Mouse (Mus musculus) liver, embryonic 12.5 days (tissue): ENCODE results near the gene Rbm20. TPM values are rescaled to one million over a fixed set of nuclear protein-coding genes. Genes with fewer than 3 reads are reported as not detected.

Experiments used
- ATAC-seq: fragments of 200-750 bp; cut with Nextera tagmentation; 2 replicates; pipeline ENCODE4 v1.8.0; 2017; ENCODE audit warnings: moderate number of reproducible peaks, mild to moderate bottlenecking, moderate library complexity
- H3K27ac ChIP-seq: fragments of 300-500 bp; sonication (generic); 2 replicates; pipeline ENCODE4 v1.5.1; 2016; ENCODE audit warnings: mild to moderate bottlenecking
- H3K27me3 ChIP-seq: fragments of 300-500 bp; sonication (generic); replicated peaks from 2 replicates; pipeline ENCODE4 v1.6.1; 2016; ENCODE audit warnings: mild to moderate bottlenecking, moderate library complexity
- H3K36me3 ChIP-seq: fragments of 300-500 bp; sonication (generic); 2 replicates; pipeline ENCODE4 v1.6.1; 2016; ENCODE audit warnings: mild to moderate bottlenecking, moderate library complexity
- H3K4me1 ChIP-seq: fragments of 300-500 bp; sonication (generic); 2 replicates; pipeline ENCODE4 v1.6.1; 2016
- H3K4me2 ChIP-seq: fragments of 300-500 bp; sonication (generic); 2 replicates; pipeline ENCODE4 v1.6.1; 2016; ENCODE audit warnings: mild to moderate bottlenecking, moderate library complexity
- H3K4me3 ChIP-seq: fragments of 300-500 bp; sonication (generic); 2 replicates; pipeline ENCODE4 v1.5.1; 2016; ENCODE audit warnings: mild to moderate bottlenecking, moderate library complexity
- H3K9ac ChIP-seq: fragments of 300-500 bp; sonication (generic); 2 replicates; pipeline ENCODE4 v1.6.1; 2016; ENCODE audit warnings: mild to moderate bottlenecking, moderate library complexity
- H3K9me3 ChIP-seq: fragments of 300-500 bp; sonication (generic); replicated peaks from 2 replicates; pipeline ENCODE4 v1.6.1; 2016; ENCODE audit warnings: mild to moderate bottlenecking, moderate library complexity
- WGBS: fragments of 180-500 bp; shearing (Covaris S2); methylation state at CpG from one replicate; pipeline ENCODE4 v1.1.7; 2016; ENCODE audit not compliant: insufficient replicate concordance; 5-methylcytosine and 5-hydroxymethylcytosine counted together
- polyA plus RNA-seq: library from polyadenylated mRNA; unstranded; fragments of >200 nt; fragmentation: Nextera tagmentation; extraction: Ambion mirVana; gene quantifications from 2 replicates; pipeline ENCODE4 v1.2.1, GENCODE M21; 2016

Rbm20 gene
- polyA plus RNA-seq: 0.18 and 0.53 TPM in 2 replicates

DNA sequence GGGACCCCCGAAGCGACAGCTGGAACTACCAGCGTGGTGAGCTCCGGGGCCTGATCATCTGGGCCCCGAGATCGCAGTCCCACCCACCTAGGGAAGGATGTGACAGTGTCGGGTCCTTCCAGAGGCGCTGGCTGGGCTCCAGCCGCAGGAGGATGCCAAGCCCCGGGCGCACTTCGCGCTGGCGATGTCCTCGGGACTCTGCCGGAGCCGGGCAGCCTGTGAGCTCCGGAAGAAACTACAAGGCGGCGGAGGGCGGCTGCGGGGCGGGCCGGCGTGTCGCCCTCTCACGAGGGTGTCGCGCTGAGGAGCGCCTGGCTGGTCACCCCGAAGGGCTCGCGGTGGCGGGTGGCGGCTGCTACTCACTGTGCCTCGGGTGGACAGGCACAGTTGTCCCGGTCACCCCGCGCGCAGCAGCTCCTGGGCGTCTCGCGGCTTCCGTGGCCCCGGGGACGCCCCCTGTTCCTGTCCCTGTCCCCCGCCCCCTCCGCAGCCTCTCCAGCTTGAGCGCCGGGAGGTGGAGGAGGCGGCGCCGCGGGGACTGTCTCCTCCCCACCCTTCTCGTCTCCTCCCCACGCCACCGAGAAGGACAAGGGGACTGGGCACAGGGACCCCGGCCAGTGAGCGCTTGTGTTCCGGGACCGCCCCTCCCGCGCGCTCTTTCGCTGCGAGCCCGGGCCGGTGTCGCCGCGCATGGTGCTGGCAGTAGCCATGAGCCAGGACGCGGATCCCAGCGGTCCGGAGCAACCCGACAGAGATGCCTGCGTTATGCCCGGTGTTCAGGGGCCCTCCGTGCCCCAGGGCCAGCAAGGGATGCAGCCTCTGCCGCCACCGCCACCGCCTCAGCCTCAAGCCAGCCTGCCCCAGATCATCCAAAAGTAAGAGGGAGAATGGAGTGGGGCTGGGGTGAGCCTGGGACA lies at the start of gene Rbm20:
Rbm20 (plus strand) TSS at position 589 of the 917 bp plus-strand sequence.
- H3K27me3 ChIP-seq: peaks cover 84% of the 10 kb centered on the region

DNA sequence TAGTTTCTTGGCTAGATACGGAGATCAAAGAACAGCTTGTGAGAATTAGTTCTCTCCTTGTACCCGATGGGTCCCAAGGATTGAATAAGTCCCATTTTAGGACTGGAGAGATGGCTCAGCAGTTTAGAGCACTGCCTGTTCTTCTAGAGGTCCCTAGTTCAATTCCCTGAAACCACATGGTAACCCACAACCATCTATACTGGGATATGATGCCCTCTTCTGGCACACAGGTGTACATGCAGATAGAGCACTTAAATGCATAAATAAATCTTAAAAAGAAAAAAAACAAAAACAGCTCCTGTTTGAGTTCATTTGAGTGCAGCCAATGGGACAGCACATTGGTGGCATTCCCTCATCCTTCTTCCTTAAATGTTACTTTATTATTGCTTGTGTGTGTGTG lies 39.1 kb upstream of the Rbm20 start:
- Histone ChIP-seq H3K4me3 (no peak overlapping the region), H3K9ac (no peak overlapping the region), H3K27ac (no peak overlapping the region), H3K9me3 (no peaks in the 10 kb centered on the region), H3K4me1 (no peaks in the 10 kb centered on the region), H3K27me3 (no peaks in the 10 kb centered on the region), H3K36me3 (peaks cover 93% of the 10 kb centered on the region), H3K4me2 (no peak overlapping the region)
- ATAC-seq: no peak
- WGBS: 91% methylated on average over 2 of the region's 2 CpGs

More for the DNA sequence above, at the start of gene Rbm20:
- Histone ChIP-seq H3K36me3 (no peaks in the 10 kb centered on the region), H3K27ac (no peak within 1 kb of the TSS), H3K4me2 (peak within 1 kb of the TSS; percentile 80), H3K4me3 (peak within 1 kb of the TSS; percentile 51), H3K9ac (no peak within 1 kb of the TSS), H3K9me3 (no peaks in the 10 kb centered on the region), H3K4me1 (peaks cover 11% of the 10 kb centered on the region; the same call in 1 of the 2 replicates)
- ATAC-seq: no peak
- WGBS: 2% methylated on average over 79 of the region's 82 CpGs

DNA sequence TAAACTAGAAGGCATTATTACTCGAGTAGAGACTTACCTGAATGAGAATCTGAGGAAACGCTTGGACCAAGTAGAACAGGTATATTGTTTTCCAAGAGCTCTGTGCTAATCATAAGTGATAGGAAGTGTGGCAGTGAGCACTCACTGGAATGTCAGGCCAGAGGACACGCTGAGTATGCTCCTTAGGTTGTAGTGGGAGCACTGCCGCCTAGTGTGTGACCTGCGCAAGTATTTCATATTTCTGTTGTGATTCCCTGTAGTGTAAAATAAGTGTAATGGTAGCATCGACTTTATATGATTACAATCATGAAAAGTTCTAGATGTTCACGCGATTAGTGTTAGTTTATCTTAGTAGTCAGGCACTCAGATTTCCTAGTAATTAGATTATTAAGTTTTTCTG lies 38.4 kb upstream of the Rbm20 start:
- H3K4me1 ChIP-seq: no peaks in the 10 kb centered on the region
- H3K36me3 ChIP-seq: peaks cover 93% of the 10 kb centered on the region
- 87% methylated on average over 8 of the region's 8 CpGs for WGBS
- H3K27me3 ChIP-seq: no peaks in the 10 kb centered on the region
- H3K4me2 ChIP-seq: no peak overlapping the region
- H3K9me3 ChIP-seq: no peaks in the 10 kb centered on the region
- ATAC-seq: no peak
- H3K9ac ChIP-seq: no peak overlapping the region
- no peak overlapping the region for H3K4me3 ChIP-seq
- H3K27ac ChIP-seq: no peak overlapping the region

DNA sequence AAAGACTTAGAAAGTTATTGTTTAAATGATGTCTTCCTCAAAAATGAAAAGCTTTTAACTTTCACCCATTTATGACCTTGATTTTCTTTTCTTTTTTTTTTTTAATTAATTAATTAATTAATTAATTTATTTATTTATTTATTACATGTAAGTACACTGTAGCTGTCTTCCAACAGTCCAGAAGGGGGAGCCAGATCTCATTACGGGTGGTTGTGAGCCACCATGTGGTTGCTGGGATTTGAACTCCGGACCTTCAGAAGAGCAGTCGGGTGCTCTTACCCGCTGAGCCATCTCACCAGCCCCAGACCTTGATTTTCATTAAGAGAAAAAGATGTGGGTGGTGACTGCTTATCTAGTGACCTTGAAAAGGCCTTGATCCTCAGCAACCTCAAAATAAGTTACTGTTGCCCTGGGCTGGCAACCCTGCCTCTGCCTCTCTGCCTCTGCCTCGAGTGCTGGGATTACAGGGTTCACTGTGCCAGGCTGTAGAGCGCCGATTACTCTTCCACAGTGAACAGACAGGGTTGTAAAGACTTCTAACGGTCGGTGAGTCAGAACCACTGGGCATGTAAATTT lies 33.0 kb upstream of the Rbm20 start:
- no peaks in the 10 kb centered on the region for H3K4me1 ChIP-seq
- 90% methylated on average over 9 of the region's 9 CpGs for WGBS
- H3K9me3 ChIP-seq: no peaks in the 10 kb centered on the region
- ATAC-seq: no peak
- peaks cover 91% of the 10 kb centered on the region for H3K36me3 ChIP-seq
- no peak overlapping the region for H3K9ac ChIP-seq
- H3K27me3 ChIP-seq: no peaks in the 10 kb centered on the region
- no peak overlapping the region for H3K27ac ChIP-seq
- no peak overlapping the region for H3K4me2 ChIP-seq
- no peak overlapping the region for H3K4me3 ChIP-seq

DNA sequence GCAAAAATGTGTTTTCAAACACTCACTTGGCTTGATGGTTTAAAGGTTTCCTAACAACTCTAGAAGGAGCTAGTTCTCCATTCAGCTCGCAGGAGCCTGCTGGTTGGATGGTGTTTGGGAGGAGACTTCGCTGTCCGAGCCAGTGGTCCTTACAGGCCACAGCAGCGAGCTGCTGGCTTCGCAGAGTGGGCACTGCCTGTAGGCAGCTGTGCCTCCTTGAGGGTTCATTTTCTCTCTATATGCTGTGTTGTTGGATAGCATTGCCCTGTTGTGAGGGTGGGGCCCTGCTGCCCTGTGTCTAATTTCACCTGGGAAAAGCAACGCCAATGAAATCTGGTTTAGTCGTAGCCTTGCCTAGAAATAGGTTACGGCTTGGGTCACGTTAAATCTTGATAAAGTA lies 29.8 kb upstream of the Rbm20 start:
- no peak for ATAC-seq
- WGBS: 81% methylated on average over 9 of the region's 9 CpGs
- Histone ChIP-seq H3K27ac (no peak overlapping the region), H3K9me3 (no peaks in the 10 kb centered on the region), H3K27me3 (no peaks in the 10 kb centered on the region), H3K4me1 (0 out of 2 replicates have a peak, but pooled peaks cover 4% of the 10 kb centered on the region), H3K4me2 (no peak overlapping the region), H3K9ac (no peak overlapping the region), H3K4me3 (no peak overlapping the region), H3K36me3 (peaks cover 68% of the 10 kb centered on the region)

DNA sequence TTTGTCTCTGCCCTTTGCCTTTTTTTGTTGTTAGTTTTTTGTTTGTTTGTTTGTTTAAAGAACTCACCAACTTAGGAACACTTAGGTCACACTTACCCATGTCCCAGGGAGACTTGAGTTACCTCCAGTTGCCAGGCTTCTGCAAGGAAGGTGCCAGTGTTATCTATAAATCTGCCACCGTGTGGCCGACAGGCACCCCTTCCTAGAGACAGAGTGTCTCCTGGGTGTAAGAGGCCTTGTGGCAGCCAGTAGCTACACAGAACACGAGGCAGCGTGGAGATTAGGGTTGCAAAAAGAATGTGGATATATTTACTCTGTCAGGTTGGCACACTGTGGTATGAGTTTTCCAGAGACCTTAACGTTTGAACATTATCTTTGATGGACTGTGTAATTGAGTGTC lies 29.1 kb upstream of the Rbm20 start:
- Histone ChIP-seq H3K4me1 (0 out of 2 replicates have a peak, but pooled peaks cover 4% of the 10 kb centered on the region), H3K36me3 (peaks cover 63% of the 10 kb centered on the region), H3K9me3 (no peaks in the 10 kb centered on the region), H3K9ac (no peak overlapping the region), H3K27me3 (no peaks in the 10 kb centered on the region), H3K4me2 (no peak overlapping the region), H3K4me3 (no peak overlapping the region), H3K27ac (no peak overlapping the region)
- 46% methylated on average over 5 of the region's 5 CpGs for WGBS
- ATAC-seq: no peak

DNA sequence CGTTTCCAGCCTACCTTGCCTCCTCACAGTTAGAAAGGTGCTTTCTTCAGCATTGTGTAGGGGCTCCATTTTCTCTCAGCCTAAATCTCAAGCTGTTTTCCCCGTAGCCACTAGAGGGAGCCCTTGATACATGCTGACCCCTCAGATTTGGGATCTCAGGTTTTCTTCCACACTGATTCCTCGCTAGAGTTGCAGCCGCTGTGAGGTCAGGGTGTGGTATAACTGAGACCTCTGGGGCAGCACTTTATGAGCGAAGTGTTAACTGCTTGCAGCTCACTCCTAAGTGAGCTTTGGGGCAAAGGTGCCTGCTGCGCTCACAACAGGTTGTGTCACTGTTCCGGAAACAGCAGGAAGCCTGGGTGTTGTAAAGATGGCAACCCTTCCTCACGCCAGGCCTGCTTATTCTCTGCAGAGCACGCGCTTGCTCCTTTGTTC lies 28.3 kb upstream of the Rbm20 start:
- 47% methylated on average over 10 of the region's 10 CpGs for WGBS
- Histone ChIP-seq H3K27me3 (no peaks in the 10 kb centered on the region), H3K4me3 (no peak overlapping the region), H3K9me3 (no peaks in the 10 kb centered on the region), H3K36me3 (peaks cover 55% of the 10 kb centered on the region), H3K4me1 (0 out of 2 replicates have a peak, but pooled peaks cover 4% of the 10 kb centered on the region), H3K27ac (no peak overlapping the region), H3K4me2 (no peak overlapping the region), H3K9ac (no peak overlapping the region)
- peak; percentile 43; the same call in 1 of the 2 replicates for ATAC-seq

DNA sequence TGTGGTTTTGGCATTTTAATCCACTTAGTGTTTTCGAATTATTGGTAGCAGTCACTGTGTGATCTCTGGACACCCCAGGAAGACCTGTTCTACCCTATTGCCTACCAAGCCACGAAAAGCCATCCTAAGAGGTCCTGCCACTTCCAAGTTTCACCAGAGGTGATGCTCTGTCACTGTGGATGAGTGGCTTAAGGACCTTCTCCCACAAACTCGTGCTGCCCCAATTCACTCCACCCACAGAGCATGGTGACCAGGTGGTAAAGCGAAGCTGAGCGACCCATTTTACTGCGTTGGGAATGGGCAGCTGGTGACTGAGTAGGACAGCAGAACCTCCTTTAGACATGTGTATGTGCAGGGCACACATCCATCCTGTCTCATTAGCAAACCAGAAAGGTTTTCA lies 27.7 kb upstream of the Rbm20 start:
- ATAC-seq: peak; percentile 6; the same call in 1 of the 2 replicates
- peaks cover 51% of the 10 kb centered on the region for H3K36me3 ChIP-seq
- no peak overlapping the region for H3K4me2 ChIP-seq
- no peaks in the 10 kb centered on the region for H3K9me3 ChIP-seq
- 81% methylated on average over 6 of the region's 6 CpGs for WGBS
- H3K27ac ChIP-seq: peak overlapping the region; percentile 12; the same call in 1 of the 2 replicates
- no peak overlapping the region for H3K9ac ChIP-seq
- H3K27me3 ChIP-seq: no peaks in the 10 kb centered on the region
- H3K4me3 ChIP-seq: no peak overlapping the region
- 0 out of 2 replicates have a peak, but pooled peaks cover 4% of the 10 kb centered on the region for H3K4me1 ChIP-seq

DNA sequence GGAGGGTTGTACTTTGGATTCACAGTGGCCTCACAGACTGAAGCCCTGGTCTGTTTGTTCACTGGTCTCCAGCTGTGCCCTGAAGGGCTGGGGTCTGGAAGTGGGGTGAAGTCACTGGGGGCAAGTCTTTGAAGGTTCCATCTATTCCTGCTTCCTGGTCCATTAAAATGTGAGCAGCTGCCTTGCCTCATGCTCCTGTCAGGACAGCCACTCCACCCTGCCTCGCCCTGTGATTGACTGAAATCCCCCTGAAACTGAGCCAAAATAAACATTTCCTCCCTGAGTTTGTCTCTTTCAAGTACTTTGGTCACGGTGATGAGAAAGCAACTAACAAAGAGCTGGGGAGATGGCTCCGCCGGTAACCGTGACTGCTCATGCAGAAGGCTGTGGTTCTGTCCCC lies 27.3 kb upstream of the Rbm20 start:
- Histone ChIP-seq H3K9me3 (no peaks in the 10 kb centered on the region), H3K9ac (no peak overlapping the region), H3K36me3 (peaks cover 48% of the 10 kb centered on the region), H3K4me2 (no peak overlapping the region), H3K27ac (peak overlapping the region; percentile 12; the same call in 1 of the 2 replicates), H3K4me1 (0 out of 2 replicates have a peak, but pooled peaks cover 4% of the 10 kb centered on the region), H3K4me3 (no peak overlapping the region), H3K27me3 (no peaks in the 10 kb centered on the region)
- ATAC-seq: no peak; the same call in 1 of the 2 replicates
- 75% methylated on average over 5 of the region's 5 CpGs for WGBS

DNA sequence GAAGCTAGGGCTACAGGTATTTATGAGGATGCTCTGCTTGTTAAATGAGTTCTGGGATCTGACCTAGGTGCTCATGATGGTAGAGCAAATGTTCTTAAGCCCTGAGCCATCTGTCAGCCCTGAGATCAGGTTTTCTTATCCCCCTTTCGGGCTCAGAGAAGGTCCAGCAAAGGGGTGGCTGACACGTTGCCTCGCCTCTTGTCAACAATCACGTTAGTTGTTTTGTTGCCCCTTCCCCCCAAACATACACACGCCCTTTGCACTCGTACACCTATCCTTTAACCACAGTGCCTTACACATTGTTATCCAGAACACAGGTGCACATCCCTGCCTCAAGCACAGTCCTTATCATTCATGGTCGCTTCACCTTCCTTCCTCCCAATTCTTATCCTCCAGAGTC lies 26.2 kb upstream of the Rbm20 start:
- no peak overlapping the region for H3K27ac ChIP-seq
- peaks cover 38% of the 10 kb centered on the region for H3K36me3 ChIP-seq
- no peak overlapping the region for H3K9ac ChIP-seq
- no peak for ATAC-seq
- H3K4me1 ChIP-seq: 0 out of 2 replicates have a peak, but pooled peaks cover 4% of the 10 kb centered on the region
- H3K4me3 ChIP-seq: no peak overlapping the region
- 51% methylated on average over 7 of the region's 7 CpGs for WGBS
- no peak overlapping the region for H3K4me2 ChIP-seq
- H3K27me3 ChIP-seq: no peaks in the 10 kb centered on the region
- no peaks in the 10 kb centered on the region for H3K9me3 ChIP-seq

DNA sequence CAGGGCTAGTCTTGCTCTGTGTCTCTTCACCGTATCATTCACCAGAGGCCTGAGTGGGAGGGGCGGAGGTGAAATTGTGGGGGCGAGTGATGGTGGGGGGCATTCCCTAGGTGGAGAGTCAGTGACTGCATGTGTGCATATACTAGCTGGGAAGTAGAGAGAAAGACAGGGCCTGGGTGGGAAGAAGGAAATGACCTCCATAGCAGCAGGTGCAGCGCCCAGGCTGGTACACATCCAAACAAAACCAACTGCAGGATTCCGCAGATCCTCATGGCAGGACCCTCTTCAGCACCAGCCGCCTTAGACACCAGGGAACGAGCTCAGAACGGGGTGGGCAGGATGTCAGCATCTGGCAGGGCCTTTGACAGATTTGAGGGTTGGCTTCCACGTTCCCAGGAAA lies 24.8 kb upstream of the Rbm20 start:
- 0 out of 2 replicates have a peak, but pooled peaks cover 4% of the 10 kb centered on the region for H3K4me1 ChIP-seq
- no peaks in the 10 kb centered on the region for H3K9me3 ChIP-seq
- no peak overlapping the region for H3K27ac ChIP-seq
- no peak overlapping the region for H3K4me2 ChIP-seq
- H3K36me3 ChIP-seq: peaks cover 25% of the 10 kb centered on the region
- no peak overlapping the region for H3K9ac ChIP-seq
- 74% methylated on average over 9 of the region's 9 CpGs for WGBS
- H3K27me3 ChIP-seq: no peaks in the 10 kb centered on the region
- ATAC-seq: no peak
- no peak overlapping the region for H3K4me3 ChIP-seq
